Mouse (Mus musculus) limb, embryonic 10.5 days (tissue): ENCODE measurements around the gene Ints14. TPM values are rescaled to one million over a fixed set of nuclear protein-coding genes. Genes with fewer than 3 reads are reported as not detected.
"Not testable (repeated sequence)": the region's sequence is repeated elsewhere in the genome, so short reads cannot be mapped to it uniquely, and the experiment has no call there.

ENCODE experiments used
- DNase-seq: peaks from one replicate; pipeline ENCODE4 v3.0.0-alpha.2; 2017; ENCODE audit warnings: low spot score
- H3K27ac ChIP-seq: fragments of 300-500 bp; sonication (generic); 2 replicates; pipeline ENCODE4 v1.5.1; 2016; ENCODE audit warnings: mild to moderate bottlenecking
- H3K27me3 ChIP-seq: fragments of 300-500 bp; sonication (generic); 2 replicates; pipeline ENCODE4 v1.6.1; 2016; ENCODE audit warnings: low read depth, mild to moderate bottlenecking; ENCODE audit not compliant: poor library complexity, severe bottlenecking
- H3K36me3 ChIP-seq: fragments of 300-500 bp; sonication (generic); 2 replicates; pipeline ENCODE4 v1.6.1; 2016; ENCODE audit warnings: mild to moderate bottlenecking, moderate library complexity
- H3K4me1 ChIP-seq: fragments of 300-500 bp; sonication (generic); 2 replicates; pipeline ENCODE4 v1.6.1; 2016
- H3K4me3 ChIP-seq: fragments of 300-500 bp; sonication (generic); 2 replicates; pipeline ENCODE4 v1.5.1; 2016; ENCODE audit warnings: mild to moderate bottlenecking, moderate library complexity
- H3K9me3 ChIP-seq: fragments of 300-500 bp; sonication (generic); replicated peaks from 2 replicates; pipeline ENCODE4 v1.6.1; 2016; ENCODE audit warnings: mild to moderate bottlenecking
- WGBS: fragments of 180-500 bp; shearing (Covaris S2); methylation state at CpG from one replicate; pipeline ENCODE4 v1.1.7; 2016; 5-methylcytosine and 5-hydroxymethylcytosine counted together
- polyA plus RNA-seq: library from polyadenylated mRNA; unstranded; fragments of >200 nt; fragmentation: Nextera tagmentation; extraction: Ambion mirVana; gene quantifications from 2 replicates; pipeline ENCODE4 v1.2.1, GENCODE M21; 2016

Ints14 gene
- polyA plus RNA-seq, 1 experiment from 2014 or later = 78.4 TPM

DNA sequence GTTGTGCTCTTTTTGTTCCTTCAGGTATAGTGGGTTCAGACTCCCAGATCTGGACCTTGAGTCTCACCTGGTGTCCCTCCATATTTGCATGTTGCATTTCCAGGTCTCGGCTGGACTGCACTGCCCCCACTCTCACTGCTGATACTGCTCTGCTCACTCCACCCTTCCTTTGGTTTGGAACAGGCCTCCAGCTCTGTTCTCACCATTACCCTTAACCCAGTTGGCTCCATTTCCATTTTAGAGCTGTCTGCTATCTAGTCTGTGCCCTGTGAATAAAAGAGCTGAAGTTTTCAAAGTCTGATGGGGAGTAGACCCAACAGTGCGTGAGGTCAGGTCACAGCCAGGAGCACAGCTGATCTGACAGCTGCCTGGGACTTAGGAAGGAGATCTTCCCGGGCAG lies 19.8 kb downstream of the Ints14 start:
- no peaks in the 10 kb centered on the region for H3K27me3 ChIP-seq
- H3K9me3 ChIP-seq = no peaks in the 10 kb centered on the region
- 91% methylated on average over 3 of the region's 3 CpGs for WGBS
- no peak overlapping the region for H3K27ac ChIP-seq
- no peaks in the 10 kb centered on the region for H3K4me1 ChIP-seq
- no peak for DNase-seq
- peaks cover 100% of the 10 kb centered on the region for H3K36me3 ChIP-seq
- H3K4me3 ChIP-seq = no peak overlapping the region

DNA sequence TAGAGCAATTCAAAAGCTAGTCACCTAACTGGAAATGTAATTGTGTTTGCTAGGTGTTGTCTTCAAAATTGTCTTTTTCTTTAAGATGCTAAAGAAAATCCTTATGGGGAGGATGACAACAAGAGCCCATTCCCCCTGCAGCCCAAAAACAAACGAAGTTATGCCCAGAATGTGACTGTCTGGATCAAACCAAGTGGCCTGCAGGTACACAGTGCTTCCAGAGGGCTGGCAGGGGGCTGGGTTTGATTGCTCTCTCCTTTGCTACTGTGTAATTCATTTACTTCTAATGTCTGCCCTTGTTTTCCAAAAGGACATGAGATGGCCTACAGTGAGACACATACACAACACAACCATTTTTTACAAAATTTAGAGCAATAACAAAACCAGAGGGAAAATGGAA lies 21.2 kb downstream of the Ints14 start:
- Histone ChIP-seq H3K27me3 (no peaks in the 10 kb centered on the region), H3K9me3 (no peaks in the 10 kb centered on the region), H3K4me3 (no peak overlapping the region), H3K27ac (no peak overlapping the region), H3K4me1 (no peaks in the 10 kb centered on the region), H3K36me3 (peaks cover 100% of the 10 kb centered on the region)
- DNase-seq = no peak
- 81% methylated on average over 1 of the region's 1 CpGs for WGBS

DNA sequence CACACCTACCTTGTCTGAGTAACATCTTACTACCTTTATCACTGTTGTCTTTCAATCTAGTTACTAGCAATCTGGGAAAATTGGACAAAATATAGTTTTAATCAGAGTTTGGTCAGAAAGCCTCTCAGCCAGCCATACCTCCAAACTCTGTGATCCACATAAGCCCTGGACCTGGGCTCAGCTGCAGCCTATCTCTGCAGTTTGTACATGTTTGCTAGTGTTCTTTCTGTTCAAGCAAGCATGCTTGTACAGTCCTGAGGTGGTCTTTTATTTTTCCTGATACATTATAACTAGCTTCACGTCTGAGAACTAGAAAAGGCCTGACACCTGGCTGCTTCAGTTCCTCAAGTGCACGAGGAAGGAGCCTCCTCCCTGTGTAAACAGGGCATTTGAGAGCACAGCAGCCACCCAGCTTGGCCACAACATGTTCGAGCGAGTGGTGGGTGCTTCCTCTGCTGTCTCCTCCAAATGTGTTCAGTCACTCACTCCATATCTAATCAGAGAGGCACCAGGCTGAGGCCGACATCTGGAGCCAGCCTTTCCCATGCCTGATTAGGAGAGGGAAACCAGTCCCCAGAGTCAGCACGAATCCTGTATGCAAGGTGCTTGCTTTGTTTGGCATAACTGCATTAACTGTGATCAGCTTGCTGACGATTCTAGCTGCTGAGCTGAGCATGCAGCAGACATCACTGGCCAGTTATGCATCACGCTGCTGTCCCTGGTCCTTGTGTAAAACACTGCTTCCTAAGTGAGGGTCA lies 24.5 kb downstream of the Ints14 start:
- Histone ChIP-seq H3K36me3 (peaks cover 100% of the 10 kb centered on the region), H3K4me1 (no peaks in the 10 kb centered on the region), H3K4me3 (no peak overlapping the region), H3K27me3 (no peaks in the 10 kb centered on the region), H3K9me3 (no peaks in the 10 kb centered on the region), H3K27ac (no peak overlapping the region)
- DNase-seq = no peak
- WGBS = 87% methylated on average over 8 of the region's 8 CpGs

DNA sequence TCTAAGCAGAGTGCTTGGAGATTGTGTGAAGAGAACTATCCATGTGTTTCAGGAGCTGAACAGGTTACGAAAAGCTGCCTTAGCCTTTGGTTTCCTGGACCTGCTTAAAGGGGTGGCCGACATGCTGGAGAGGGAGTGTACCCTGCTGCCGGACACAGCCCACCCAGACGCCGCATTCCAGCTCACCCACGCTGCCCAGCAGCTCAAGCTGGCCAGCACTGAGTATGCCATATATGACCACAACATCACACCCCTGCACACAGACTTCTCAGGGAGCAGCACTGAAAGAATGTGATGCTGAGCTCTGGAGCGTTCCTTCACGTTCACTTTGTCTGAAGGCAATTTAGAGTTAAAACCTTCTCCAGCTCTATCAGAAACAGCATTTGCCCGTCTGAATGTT lies 25.1 kb downstream of the Ints14 start:
- 93% methylated on average over 9 of the region's 9 CpGs for WGBS
- Histone ChIP-seq H3K4me1 (no peaks in the 10 kb centered on the region), H3K27me3 (no peaks in the 10 kb centered on the region), H3K27ac (no peak overlapping the region), H3K9me3 (no peaks in the 10 kb centered on the region), H3K36me3 (peaks cover 100% of the 10 kb centered on the region), H3K4me3 (no peak overlapping the region)
- DNase-seq = no peak

DNA sequence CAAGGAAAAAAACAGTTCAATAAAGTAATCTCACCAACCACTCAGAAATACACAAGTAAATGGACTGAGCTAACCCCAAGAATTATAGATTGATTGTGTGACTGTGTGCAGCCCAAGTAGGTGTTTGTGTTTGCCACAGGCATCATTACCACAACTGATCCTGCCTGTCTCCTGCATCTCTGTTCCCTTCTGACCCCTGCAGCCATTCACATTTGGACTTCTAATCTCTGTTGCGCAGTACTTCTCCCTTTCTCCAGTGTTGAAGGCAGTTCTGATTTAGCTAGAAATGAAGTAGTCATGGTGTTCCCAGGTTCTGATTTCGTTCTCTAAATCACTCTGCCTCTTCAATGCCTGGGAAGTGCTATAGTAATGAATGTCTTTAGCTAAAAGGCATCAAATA lies 26.9 kb downstream of the Ints14 start:
- no peak overlapping the region for H3K4me3 ChIP-seq
- no peak overlapping the region for H3K27ac ChIP-seq
- H3K36me3 ChIP-seq = peaks cover 100% of the 10 kb centered on the region
- no peaks in the 10 kb centered on the region for H3K4me1 ChIP-seq
- no peak for DNase-seq
- H3K27me3 ChIP-seq = no peaks in the 10 kb centered on the region
- H3K9me3 ChIP-seq = no peaks in the 10 kb centered on the region
- 87% methylated on average over 2 of the region's 2 CpGs for WGBS

DNA sequence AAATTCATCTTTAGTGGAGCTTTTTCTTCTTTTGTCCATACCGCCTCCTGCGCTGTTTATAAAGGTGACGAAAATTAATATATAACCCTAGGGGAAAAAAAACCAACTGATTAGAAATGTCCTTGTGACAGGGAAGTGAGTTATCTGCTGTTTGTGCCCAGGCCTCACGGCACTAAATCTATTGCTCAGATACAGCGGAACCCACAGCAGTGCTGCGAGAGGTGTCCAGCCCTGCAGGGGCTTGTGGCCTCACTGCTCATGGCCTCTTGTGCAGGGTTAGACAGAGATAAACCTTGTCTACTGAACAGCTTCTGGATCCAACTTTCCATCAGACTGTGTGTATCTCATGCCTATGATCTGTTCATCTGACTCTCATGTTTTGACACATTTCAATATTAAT lies 27.7 kb downstream of the Ints14 start:
- 88% methylated on average over 6 of the region's 6 CpGs for WGBS
- DNase-seq = no peak
- no peak overlapping the region for H3K27ac ChIP-seq

DNA sequence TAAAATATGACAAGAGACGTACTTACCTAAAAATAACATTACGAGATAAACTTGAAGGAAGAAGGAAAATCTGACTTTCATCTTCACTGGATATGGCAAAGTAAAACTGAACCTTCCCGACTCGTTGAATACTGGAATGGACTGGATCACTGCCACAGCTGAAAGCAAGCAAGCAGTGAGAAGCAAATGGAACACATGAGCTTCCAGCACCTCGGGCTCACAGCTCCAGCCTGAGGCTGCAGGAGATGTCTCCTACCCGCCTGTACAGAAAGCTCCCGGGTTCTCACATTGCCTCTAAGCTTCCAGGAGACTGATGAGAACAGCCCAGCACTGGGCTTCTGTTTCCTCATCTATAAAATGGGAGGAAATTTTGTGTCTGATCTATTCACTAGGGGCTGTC lies 29.6 kb downstream of the Ints14 start:
- WGBS = 91% methylated on average over 7 of the region's 7 CpGs
- Histone ChIP-seq H3K27ac (no peak overlapping the region), H3K36me3 (peaks cover 97% of the 10 kb centered on the region)

More for the DNA sequence above, 27.7 kb downstream of the Ints14 start:
- H3K27me3 ChIP-seq = no peaks in the 10 kb centered on the region
- H3K36me3 ChIP-seq = peaks cover 99% of the 10 kb centered on the region
- no peaks in the 10 kb centered on the region for H3K9me3 ChIP-seq
- no peak overlapping the region for H3K4me3 ChIP-seq
- H3K4me1 ChIP-seq = no peaks in the 10 kb centered on the region

DNA sequence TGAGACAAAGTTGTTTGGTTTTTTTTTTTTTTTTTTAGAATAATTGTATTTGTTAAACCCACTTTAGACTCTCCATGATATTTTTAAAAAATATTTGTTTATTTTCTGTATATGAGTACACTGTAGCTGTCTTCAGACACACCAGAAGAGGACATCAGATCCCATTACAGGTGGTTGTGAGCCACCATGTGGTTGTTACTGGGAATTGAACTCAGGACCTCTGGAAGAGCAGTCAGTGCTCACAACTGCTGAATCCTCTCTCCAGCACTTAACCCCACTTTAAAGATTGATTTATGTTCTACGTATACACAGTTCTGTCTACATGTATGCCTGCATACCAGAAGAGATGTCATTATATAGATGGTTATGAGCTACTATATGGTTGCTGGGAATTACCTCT lies 34.8 kb downstream of the Ints14 start:
- H3K36me3 ChIP-seq = peaks cover 91% of the 10 kb centered on the region
- WGBS = 94% methylated on average over 1 of the region's 1 CpGs
- not testable (repeated sequence) for H3K27ac ChIP-seq, H3K4me1 ChIP-seq, H3K27me3 ChIP-seq, H3K9me3 ChIP-seq, DNase-seq, H3K4me3 ChIP-seq

More for the DNA sequence above, 29.6 kb downstream of the Ints14 start:
- H3K27me3 ChIP-seq = no peaks in the 10 kb centered on the region
- H3K9me3 ChIP-seq = no peaks in the 10 kb centered on the region
- no peak overlapping the region for H3K4me3 ChIP-seq
- H3K4me1 ChIP-seq = no peaks in the 10 kb centered on the region
- DNase-seq = no peak

DNA sequence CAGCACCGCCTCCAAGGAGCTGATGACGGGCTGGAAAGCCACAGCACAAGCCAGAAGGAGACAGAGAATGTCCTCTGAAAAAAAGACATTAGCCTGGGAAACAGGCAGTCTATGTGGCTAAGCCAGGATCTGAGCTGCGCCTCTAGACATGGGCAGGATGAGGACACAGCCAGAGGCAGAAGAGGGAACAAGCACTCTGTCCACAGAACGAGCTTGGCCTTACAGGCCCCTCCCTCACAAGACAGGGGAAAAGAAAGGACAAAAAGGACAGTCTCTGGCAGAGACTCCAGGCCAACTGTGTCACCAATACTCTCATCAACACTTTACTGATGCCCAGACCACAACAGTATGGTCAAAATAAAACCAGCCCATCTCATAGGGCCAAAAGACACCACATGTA lies 40.8 kb downstream of the Ints14 start:
- no peak for DNase-seq
- H3K27ac ChIP-seq = no peak overlapping the region
- no peaks in the 10 kb centered on the region for H3K4me1 ChIP-seq
- H3K4me3 ChIP-seq = no peak overlapping the region
- 86% methylated on average over 4 of the region's 4 CpGs for WGBS
- H3K36me3 ChIP-seq = peaks cover 90% of the 10 kb centered on the region
- no peaks in the 10 kb centered on the region for H3K27me3 ChIP-seq
- no peaks in the 10 kb centered on the region for H3K9me3 ChIP-seq

DNA sequence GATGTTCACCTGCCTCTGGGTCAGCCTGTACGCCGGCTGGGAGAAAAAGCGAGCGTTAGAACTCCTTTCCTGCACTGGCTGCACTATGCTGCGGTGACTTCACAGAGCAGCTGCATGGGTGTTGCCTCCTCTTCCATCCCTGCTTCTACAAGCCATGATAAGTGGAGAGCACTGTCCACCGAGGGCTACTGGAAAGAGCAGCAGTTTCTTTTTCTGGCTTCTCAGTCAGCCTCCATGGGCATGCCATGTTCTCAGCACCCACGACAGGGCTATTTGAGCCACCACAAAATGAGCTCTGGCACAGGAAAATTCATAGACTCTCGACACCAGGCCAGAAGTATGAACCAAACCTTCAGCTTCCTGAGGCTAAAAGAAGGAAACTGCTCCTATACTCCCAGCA lies 45.0 kb downstream of the Ints14 start:
- Histone ChIP-seq H3K4me1 (no peaks in the 10 kb centered on the region), H3K27me3 (no peaks in the 10 kb centered on the region), H3K9me3 (no peaks in the 10 kb centered on the region), H3K36me3 (peaks cover 87% of the 10 kb centered on the region), H3K4me3 (no peak overlapping the region), H3K27ac (no peak overlapping the region)
- DNase-seq = no peak
- WGBS = 96% methylated on average over 8 of the region's 8 CpGs

DNA sequence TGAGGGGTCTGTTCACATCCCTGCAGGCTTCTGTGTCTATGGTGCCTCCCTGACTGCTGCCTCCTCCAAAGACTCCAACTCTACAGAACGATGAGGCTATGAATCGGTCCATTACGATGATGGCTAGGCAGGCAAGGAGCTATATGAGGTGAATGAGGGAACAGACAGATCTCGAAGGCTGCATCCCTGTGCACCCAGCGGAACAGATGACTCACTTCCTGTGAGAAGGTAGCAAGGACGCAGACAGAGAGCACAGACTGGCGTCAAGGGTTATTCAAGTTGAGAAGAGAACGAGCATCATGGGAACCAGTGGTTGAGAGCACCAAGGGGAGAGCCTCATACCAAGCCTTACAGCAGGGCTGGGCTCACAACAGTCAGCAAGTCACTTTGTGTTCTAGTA lies 49.9 kb downstream of the Ints14 start:
- Histone ChIP-seq H3K27me3 (no peaks in the 10 kb centered on the region), H3K4me1 (no peaks in the 10 kb centered on the region), H3K36me3 (peaks cover 54% of the 10 kb centered on the region), H3K27ac (no peak overlapping the region), H3K9me3 (no peaks in the 10 kb centered on the region), H3K4me3 (no peak overlapping the region)
- 93% methylated on average over 8 of the region's 8 CpGs for whole genome bisulfite sequencing
- no peak for DNase-seq

DNA sequence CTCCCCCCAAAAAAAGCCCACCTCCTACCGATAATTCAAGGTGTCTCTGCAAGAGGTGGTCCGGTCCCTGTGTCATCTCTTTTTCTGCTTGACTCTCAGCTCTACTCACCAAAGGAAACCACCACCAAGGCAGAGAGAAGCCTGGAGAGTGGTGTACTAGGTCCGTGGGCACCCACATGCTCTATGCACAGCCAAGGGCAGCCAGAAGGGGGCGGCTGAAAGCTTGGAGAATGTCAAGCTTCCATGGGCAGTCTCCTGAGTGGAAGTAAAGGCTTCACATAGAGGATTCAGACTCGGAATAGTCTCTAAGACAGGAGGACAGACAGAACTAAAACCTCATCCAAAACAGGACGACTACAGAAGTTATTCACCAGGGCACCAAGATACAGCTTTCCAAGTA lies 50.6 kb downstream of the Ints14 start:
- H3K27me3 ChIP-seq = no peaks in the 10 kb centered on the region
- H3K27ac ChIP-seq = no peak overlapping the region
- peaks cover 51% of the 10 kb centered on the region for H3K36me3 ChIP-seq
- H3K9me3 ChIP-seq = no peaks in the 10 kb centered on the region
- no peak for DNase-seq
- 65% methylated on average over 6 of the region's 6 CpGs for WGBS
- H3K4me1 ChIP-seq = 0 out of 2 replicates have a peak, but pooled peaks cover 2% of the 10 kb centered on the region
- H3K4me3 ChIP-seq = no peak overlapping the region

DNA sequence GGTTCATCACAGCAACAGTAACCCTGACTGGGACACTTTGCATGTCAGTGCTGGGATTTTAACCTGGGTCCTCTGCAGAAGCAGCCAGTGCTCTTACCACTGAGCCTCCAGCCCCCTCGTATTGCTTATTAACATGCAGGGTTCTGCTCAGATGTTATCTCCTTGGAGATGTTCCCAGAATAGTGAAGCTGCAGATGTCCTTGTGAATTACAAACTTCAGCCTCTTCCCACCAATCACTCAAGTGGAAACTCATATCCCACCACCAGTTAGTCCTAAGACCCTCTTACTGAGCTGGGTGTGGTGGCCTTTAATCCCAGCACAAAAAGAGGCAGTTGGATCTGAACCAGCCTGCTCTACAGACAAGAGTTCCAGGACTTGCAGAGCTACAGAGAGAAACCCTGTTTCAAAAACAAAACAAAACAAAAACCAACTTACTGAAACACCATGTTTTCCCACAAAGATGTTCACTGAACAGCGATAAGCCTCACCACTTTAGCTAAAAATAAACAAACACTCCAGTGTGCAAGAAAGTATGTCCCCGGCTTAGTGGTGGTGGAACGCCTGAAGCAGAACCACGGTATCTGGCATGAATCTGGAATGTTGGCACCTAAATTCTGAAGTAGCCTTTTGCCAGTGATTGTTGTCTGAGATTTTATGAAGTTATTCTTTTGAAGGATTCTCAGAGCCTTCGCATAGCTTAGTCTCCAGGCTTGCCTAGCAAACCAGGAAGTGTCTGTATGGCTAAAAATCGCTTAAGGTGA lies 54.9 kb downstream of the Ints14 start:
- no peak for DNase-seq
- Histone ChIP-seq H3K9me3 (no peaks in the 10 kb centered on the region), H3K36me3 (peaks cover 14% of the 10 kb centered on the region), H3K27me3 (no peaks in the 10 kb centered on the region), H3K4me1 (peaks cover 22% of the 10 kb centered on the region), H3K27ac (no peak overlapping the region), H3K4me3 (no peak overlapping the region)
- WGBS = 94% methylated on average over 7 of the region's 7 CpGs
